Mouse (Mus musculus): ENCODE results near the gene Cabp1. TPM values are rescaled to one million over a fixed set of nuclear protein-coding genes. Genes with fewer than 3 reads are reported as not detected.
"Not testable (repeated sequence)": the region's sequence is repeated elsewhere in the genome, so short reads cannot be mapped to it uniquely, and the experiment has no call there.

Gene Cabp1
- polyA plus RNA-seq, 1 experiment from 2014 or later, result 2.4 TPM

GRCm38 (mm10) chr5:115165351-115165750 is 28.8 kb downstream of the Cabp1 start:
- DNase-seq (ENCODE audit: low spot score) (no peak), ATAC-seq (replicated peaks; ENCODE audit: insufficient number of reproducible peaks, low FRiP score, low TSS enrichment, low read depth) (no peak)
- 51% methylated on average over 9 of the region's 9 CpGs for WGBS
- H3K27me3 ChIP-seq (ENCODE audit: control insufficient read depth, insufficient read depth, low read length), result no peaks in the 10 kb centered on the region
- no peaks in the 10 kb centered on the region for H3K4me1 ChIP-seq (ENCODE audit: control insufficient read depth, insufficient read depth, low read length)
- no peak overlapping the region for H3K4me2 ChIP-seq (ENCODE audit: low read depth, low read length)
- no peak overlapping the region for H3K9ac ChIP-seq (replicated peaks; ENCODE audit: low read length)
- H3K9me3 ChIP-seq (replicated peaks; ENCODE audit: control insufficient read depth, low read length), result no peaks in the 10 kb centered on the region
- H3K36me3 ChIP-seq (replicated peaks; ENCODE audit: control insufficient read depth, insufficient read depth, low read depth, low read length), result no peaks in the 10 kb centered on the region
- no peak overlapping the region for H3K27ac ChIP-seq (replicated peaks; ENCODE audit: low read depth, low read length)
- H3K4me3 ChIP-seq (ENCODE audit: low read depth, low read length), result no peak overlapping the region

- not testable (repeated sequence) for H3K27ac ChIP-seq (replicated peaks; ENCODE audit: low read depth, low read length); H3K4me2 ChIP-seq (ENCODE audit: low read depth, low read length); DNase-seq (ENCODE audit: low spot score); H3K9ac ChIP-seq (replicated peaks; ENCODE audit: low read length); H3K4me1 ChIP-seq (ENCODE audit: control insufficient read depth, insufficient read depth, low read length); H3K9me3 ChIP-seq (replicated peaks; ENCODE audit: control insufficient read depth, low read length); H3K36me3 ChIP-seq (replicated peaks; ENCODE audit: control insufficient read depth, insufficient read depth, low read depth, low read length); H3K27me3 ChIP-seq (ENCODE audit: control insufficient read depth, insufficient read depth, low read length); H3K4me3 ChIP-seq (ENCODE audit: low read depth, low read length); ATAC-seq (replicated peaks; ENCODE audit: insufficient number of reproducible peaks, low FRiP score, low TSS enrichment, low read depth)
- whole genome bisulfite sequencing, result 79% methylated on average over 4 of the region's 4 CpGs
These were observed 29.7 kb downstream of the Cabp1 start for GRCm38 (mm10) chr5:115164446-115164845.

GRCm38 (mm10) chr5:115163563-115163962 is 30.6 kb downstream of the Cabp1 start:
- peak; percentile 46 for DNase-seq (ENCODE audit: low spot score)
- Histone ChIP-seq H3K36me3 (replicated peaks; ENCODE audit: control insufficient read depth, insufficient read depth, low read depth, low read length) (no peaks in the 10 kb centered on the region), H3K4me2 (ENCODE audit: low read depth, low read length) (0 out of 2 replicates have a peak overlapping the region, but pooled peaks have one; percentile 8), H3K4me3 (ENCODE audit: low read depth, low read length) (no peak overlapping the region), H3K9me3 (replicated peaks; ENCODE audit: control insufficient read depth, low read length) (no peaks in the 10 kb centered on the region), H3K27ac (replicated peaks; ENCODE audit: low read depth, low read length) (no peak overlapping the region), H3K9ac (replicated peaks; ENCODE audit: low read length) (no peak overlapping the region), H3K27me3 (ENCODE audit: control insufficient read depth, insufficient read depth, low read length) (no peaks in the 10 kb centered on the region), H3K4me1 (ENCODE audit: control insufficient read depth, insufficient read depth, low read length) (no peaks in the 10 kb centered on the region)
- 39% methylated on average over 8 of the region's 8 CpGs for WGBS
- ATAC-seq (replicated peaks; ENCODE audit: insufficient number of reproducible peaks, low FRiP score, low TSS enrichment, low read depth), result no peak

- WGBS, result no CpG with 5 or more reads among the region's 1 CpGs
- H3K4me3 ChIP-seq (ENCODE audit: low read depth, low read length); H3K4me1 ChIP-seq (ENCODE audit: control insufficient read depth, insufficient read depth, low read length); H3K27ac ChIP-seq (replicated peaks; ENCODE audit: low read depth, low read length); H3K9me3 ChIP-seq (replicated peaks; ENCODE audit: control insufficient read depth, low read length); DNase-seq (ENCODE audit: low spot score); H3K36me3 ChIP-seq (replicated peaks; ENCODE audit: control insufficient read depth, insufficient read depth, low read depth, low read length); ATAC-seq (replicated peaks; ENCODE audit: insufficient number of reproducible peaks, low FRiP score, low TSS enrichment, low read depth); H3K27me3 ChIP-seq (ENCODE audit: control insufficient read depth, insufficient read depth, low read length); H3K4me2 ChIP-seq (ENCODE audit: low read depth, low read length); H3K9ac ChIP-seq (replicated peaks; ENCODE audit: low read length): not testable (repeated sequence)
These were observed 32.3 kb downstream of the Cabp1 start for GRCm38 (mm10) chr5:115161940-115162279.

GRCm38 (mm10) chr5:115161064-115161939 is 32.9 kb downstream of the Cabp1 start:
- Histone ChIP-seq H3K4me1 (ENCODE audit: control insufficient read depth, insufficient read depth, low read length) (no peaks in the 10 kb centered on the region; the same call in 1 of the 2 replicates), H3K36me3 (replicated peaks; ENCODE audit: control insufficient read depth, insufficient read depth, low read depth, low read length) (no peaks in the 10 kb centered on the region), H3K27me3 (ENCODE audit: control insufficient read depth, insufficient read depth, low read length) (no peaks in the 10 kb centered on the region), H3K9ac (replicated peaks; ENCODE audit: low read length) (no peak overlapping the region), H3K4me3 (ENCODE audit: low read depth, low read length) (no peak overlapping the region), H3K9me3 (replicated peaks; ENCODE audit: control insufficient read depth, low read length) (no peaks in the 10 kb centered on the region), H3K4me2 (ENCODE audit: low read depth, low read length) (no peak overlapping the region), H3K27ac (replicated peaks; ENCODE audit: low read depth, low read length) (0 out of 2 replicates have a peak overlapping the region, but pooled peaks have one; percentile 31)
- DNase-seq (ENCODE audit: low spot score) (peak; percentile 48), ATAC-seq (replicated peaks; ENCODE audit: insufficient number of reproducible peaks, low FRiP score, low TSS enrichment, low read depth) (no peak)
- WGBS, result 37% methylated on average over 13 of the region's 13 CpGs

GRCm38 (mm10) chr5:115160655-115161054 is 33.5 kb downstream of the Cabp1 start:
- 73% methylated on average over 6 of the region's 6 CpGs for WGBS
- Histone ChIP-seq H3K4me1 (ENCODE audit: control insufficient read depth, insufficient read depth, low read length) (no peaks in the 10 kb centered on the region; the same call in none of the 2 replicates), H3K36me3 (replicated peaks; ENCODE audit: control insufficient read depth, insufficient read depth, low read depth, low read length) (no peaks in the 10 kb centered on the region), H3K9me3 (replicated peaks; ENCODE audit: control insufficient read depth, low read length) (no peaks in the 10 kb centered on the region), H3K4me3 (ENCODE audit: low read depth, low read length) (no peak overlapping the region), H3K27me3 (ENCODE audit: control insufficient read depth, insufficient read depth, low read length) (no peaks in the 10 kb centered on the region), H3K4me2 (ENCODE audit: low read depth, low read length) (no peak overlapping the region), H3K9ac (replicated peaks; ENCODE audit: low read length) (no peak overlapping the region), H3K27ac (replicated peaks; ENCODE audit: low read depth, low read length) (no peak overlapping the region)
- ATAC-seq (replicated peaks; ENCODE audit: insufficient number of reproducible peaks, low FRiP score, low TSS enrichment, low read depth), result no peak
- no peak for DNase-seq (ENCODE audit: low spot score)

GRCm38 (mm10) chr5:115159165-115159564 is 35.0 kb downstream of the Cabp1 start:
- Histone ChIP-seq H3K27ac (replicated peaks; ENCODE audit: low read depth, low read length) (peak overlapping the region; percentile 95), H3K4me1 (ENCODE audit: control insufficient read depth, insufficient read depth, low read length) (peaks cover 2% of the 10 kb centered on the region), H3K27me3 (ENCODE audit: control insufficient read depth, insufficient read depth, low read length) (no peaks in the 10 kb centered on the region), H3K4me3 (ENCODE audit: low read depth, low read length) (peak overlapping the region; percentile 97), H3K36me3 (replicated peaks; ENCODE audit: control insufficient read depth, insufficient read depth, low read depth, low read length) (no peaks in the 10 kb centered on the region), H3K4me2 (ENCODE audit: low read depth, low read length) (peak overlapping the region; percentile 79), H3K9me3 (replicated peaks; ENCODE audit: control insufficient read depth, low read length) (no peaks in the 10 kb centered on the region), H3K9ac (replicated peaks; ENCODE audit: low read length) (peak overlapping the region; percentile 86)
- no peak for ATAC-seq (replicated peaks; ENCODE audit: insufficient number of reproducible peaks, low FRiP score, low TSS enrichment, low read depth)
- 38% methylated on average over 12 of the region's 12 CpGs for WGBS
- DNase-seq (ENCODE audit: low spot score), result no peak

Measured in embryonic facial prominence, embryonic 11.5 days (tissue).